Mouse (Mus musculus) layer of hippocampus, adult 2 months (tissue): Measurements from ENCODE around the gene Trim5. TPM values are rescaled to one million over a fixed set of nuclear protein-coding genes. Genes with fewer than 3 reads are reported as not detected.

Experiments used
- DNase-seq, 2 experiments: peaks; one replicate each; pipeline ENCODE4 v3.0.0; 2022; ENCODE audit warnings: low spot score in 2 of 2
- H3K27ac ChIP-seq: fragments of 200-600 bp; 2 replicates; pipeline ENCODE4 v1.8.1; 2022
- H3K4me3 ChIP-seq: fragments of 200-600 bp; 2 replicates; pipeline ENCODE4 v1.8.1; 2022; ENCODE audit warnings: mild to moderate bottlenecking
- CTCF ChIP-seq: fragments of 200-600 bp; conservative IDR thresholded peaks from 2 replicates; pipeline ENCODE4 v1.8.1; 2022; ENCODE audit warnings: antibody characterized with exemption, mild to moderate bottlenecking, moderate library complexity
- total RNA-seq, 2 experiments: library from RNA; stranded (reverse); gene quantifications; 2 replicates each; pipeline ENCODE4 v1.2.3; 2021

Gene Trim5
- total RNA-seq, 2 experiments from 2014 or later = 0.49 to 0.76 TPM

DNA sequence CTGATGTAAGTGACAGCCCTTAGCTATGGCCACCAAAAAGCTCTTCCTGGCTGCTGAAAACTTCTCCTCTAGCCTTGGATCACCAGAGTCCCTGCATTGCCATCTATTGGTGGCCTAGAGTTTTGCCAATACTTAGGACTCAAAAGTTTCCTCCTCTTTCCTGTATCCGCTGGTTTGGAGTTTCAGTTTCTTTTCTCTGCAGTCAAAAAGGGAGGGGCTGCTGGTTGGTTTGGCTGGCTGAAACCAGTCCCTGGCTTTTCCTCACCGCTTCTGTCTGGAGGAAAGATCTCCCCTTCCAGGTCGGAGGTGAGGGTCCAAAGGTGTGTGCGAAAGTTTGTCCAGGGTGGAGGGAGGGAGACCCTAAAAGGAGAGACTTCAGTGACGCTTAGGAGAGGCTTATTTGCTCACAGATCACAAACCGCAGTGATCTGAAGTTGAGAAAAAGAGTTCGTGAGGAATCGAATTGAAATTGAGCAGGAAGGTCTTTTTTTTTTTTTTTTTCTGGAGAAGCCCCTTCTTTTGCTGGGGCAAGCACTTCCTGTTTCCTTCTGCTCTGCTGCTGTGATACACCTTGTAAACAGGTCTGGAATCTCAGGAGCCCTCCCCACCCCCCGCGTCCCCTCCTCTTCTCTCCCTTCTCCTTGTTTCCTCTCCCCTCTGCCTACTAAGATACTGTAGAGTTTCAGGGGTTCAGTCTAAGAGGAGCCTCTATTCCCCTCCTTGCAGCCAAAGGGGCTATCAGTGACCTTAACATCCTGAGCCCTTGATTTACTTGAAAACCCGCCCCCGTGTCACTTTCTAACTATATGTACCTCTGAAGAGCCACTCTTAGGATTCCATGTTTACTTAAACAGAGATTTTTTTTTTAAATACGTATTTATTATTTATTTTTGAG lies 43.4 kb downstream of the Trim5 start, which contains the start of gene Trim34a:
Gene Trim34a (plus strand): TSS at position 171 of the 895 bp plus-strand sequence.
- TF ChIP-seq CTCF = peak; percentile 77

DNA sequence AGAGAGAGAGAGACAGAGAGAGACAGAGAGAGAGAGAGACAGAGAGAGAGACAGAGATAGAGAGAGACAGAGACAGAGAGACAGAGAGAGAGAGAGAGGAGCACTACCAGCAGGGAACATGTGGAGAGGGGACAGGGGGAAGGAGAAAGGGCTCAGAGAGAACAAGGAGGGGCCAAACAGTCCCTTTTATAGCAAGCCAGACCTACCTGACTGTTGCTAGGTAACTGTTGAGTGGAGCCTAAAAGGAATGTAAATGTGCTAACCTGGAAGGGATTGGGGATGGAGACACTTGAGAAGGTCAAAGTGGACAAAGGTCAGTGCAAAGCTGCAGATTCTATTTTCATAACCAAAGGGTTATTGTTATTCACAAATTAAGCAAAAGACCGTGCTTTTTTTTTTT lies 44.3 kb downstream of the Trim5 start:
- no peak for DNase-seq
- no peak overlapping the region for H3K27ac ChIP-seq
- H3K4me3 ChIP-seq = no peak overlapping the region
- TF ChIP-seq CTCF = no peak

More for the DNA sequence above, 43.4 kb downstream of the Trim5 start, which contains the start of gene Trim34a:
- H3K4me3 ChIP-seq = peak within 1 kb of the TSS; percentile 55
- DNase-seq = peak in 1 of 2 experiments; percentile 0
- peak within 1 kb of the TSS; percentile 55 for H3K27ac ChIP-seq

DNA sequence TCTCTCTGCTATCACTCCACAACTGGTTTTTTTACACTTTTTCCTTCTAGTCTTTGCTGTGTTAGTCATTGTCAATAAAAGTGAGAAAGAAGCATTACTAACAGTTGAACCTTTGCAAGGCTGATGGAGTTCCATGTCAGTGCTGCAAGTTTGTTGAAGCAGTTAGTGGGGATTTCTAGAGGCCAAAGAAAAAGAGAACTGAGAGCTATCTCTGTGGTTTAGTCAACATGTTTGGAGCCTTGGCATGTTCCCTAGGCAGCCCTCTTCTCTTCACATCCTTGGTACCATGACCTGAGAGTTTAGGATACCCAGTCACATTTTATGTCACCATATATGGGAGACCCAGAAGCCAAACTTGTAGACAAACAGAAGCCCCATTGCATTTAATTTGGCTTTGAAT lies 47.0 kb downstream of the Trim5 start:
- TF ChIP-seq CTCF = no peak

DNA sequence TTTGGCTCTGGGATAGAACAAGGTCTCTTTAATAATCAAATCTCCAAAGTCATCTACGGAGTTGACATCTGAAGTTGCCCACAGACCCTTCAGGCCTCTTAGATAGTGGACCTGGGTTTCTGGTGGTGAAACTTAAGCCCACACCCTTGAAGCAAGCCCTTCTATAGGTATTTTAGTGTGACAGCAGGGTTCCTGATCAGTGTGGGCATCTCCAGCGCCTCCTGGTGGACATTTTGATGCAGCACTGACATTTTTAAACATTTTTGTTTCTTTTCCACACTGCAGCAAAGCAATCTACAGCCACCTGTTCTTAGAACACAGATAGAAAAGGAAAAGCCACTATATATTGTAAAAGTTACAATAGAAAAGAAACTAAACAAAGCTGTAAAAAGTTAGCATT lies 56.7 kb downstream of the Trim5 start:
- DNase-seq = peak in 1 of 2 experiments; percentile 17
- peak; percentile 76 for TF ChIP-seq CTCF
- Histone ChIP-seq H3K4me3 (no peak overlapping the region), H3K27ac (no peak overlapping the region)

More for the DNA sequence above, 47.0 kb downstream of the Trim5 start:
- Histone ChIP-seq H3K4me3 (no peak overlapping the region), H3K27ac (no peak overlapping the region)
- DNase-seq = no peak

DNA sequence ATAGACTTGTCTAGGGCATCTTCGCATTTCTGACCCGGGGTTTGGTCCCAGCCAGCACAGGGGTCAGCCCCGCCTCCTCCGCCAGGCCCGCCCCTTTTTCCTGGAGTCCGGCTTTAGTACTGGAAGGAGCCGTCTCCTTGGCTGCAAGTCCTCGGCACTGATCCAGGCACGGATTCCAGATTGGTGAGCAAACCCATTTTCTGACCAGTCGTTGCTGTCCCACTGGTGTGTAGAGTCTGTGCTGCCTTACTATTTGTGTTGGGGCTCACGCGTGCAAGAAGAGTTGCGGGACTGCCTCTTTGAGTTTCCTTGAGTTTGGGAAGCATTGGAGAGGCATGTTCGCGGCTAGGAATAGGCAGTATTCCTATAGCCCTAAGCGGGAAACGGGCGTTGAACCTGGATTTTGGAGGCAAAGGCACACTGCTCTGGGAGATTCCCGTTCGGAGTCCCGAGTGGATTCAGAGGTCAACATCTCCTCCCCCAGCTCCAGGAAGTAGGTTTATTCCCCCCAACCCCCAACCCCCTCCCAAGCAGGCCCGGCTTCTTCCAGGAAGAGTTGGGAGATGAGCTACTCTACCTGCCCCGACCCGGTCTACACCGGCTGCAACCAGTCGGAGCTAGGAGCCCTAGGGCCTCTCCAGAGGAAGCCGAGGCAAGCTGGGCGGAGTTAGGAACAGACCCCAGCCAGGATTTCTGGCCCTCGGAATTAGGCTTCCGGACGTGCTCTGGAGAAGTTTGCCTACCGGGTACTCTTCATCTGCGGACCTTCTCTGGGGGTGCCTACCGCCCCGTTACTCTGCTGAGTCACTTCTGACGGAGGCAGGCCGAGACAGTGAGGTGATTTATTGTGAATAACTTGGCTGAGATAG lies 69.0 kb downstream of the Trim5 start, which contains the start of gene Trim6:
Gene Trim6 (plus strand): TSS at position 93 of the 869 bp plus-strand sequence.
- Histone ChIP-seq H3K4me3 (peak within 1 kb of the TSS; percentile 43), H3K27ac (no peak within 1 kb of the TSS)
- TF ChIP-seq CTCF = no peak
- DNase-seq = peak in 1 of 2 experiments; percentile 17

DNA sequence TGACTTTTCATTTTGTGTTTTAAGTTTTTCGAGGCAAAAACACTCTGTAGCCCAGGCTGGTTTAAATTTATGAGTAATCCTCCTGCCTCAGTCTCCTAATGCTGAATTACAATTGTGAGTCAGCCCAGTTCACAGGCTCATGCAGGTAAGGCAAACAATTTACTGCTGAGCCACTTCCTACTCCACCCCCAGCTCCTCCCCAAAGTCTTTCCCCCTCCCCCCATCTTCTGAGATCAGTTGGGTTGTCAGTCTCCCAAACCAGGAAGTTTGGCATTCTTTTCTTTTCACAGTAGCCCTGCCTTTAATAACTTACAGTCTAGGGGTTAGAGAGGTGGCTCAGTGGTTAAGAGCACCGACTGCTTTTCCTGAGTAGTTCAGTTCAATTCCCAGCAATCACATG lies 70.0 kb downstream of the Trim5 start:
- Histone ChIP-seq H3K4me3 (no peak overlapping the region), H3K27ac (no peak overlapping the region)
- no peak for TF ChIP-seq CTCF
- no peak for DNase-seq

DNA sequence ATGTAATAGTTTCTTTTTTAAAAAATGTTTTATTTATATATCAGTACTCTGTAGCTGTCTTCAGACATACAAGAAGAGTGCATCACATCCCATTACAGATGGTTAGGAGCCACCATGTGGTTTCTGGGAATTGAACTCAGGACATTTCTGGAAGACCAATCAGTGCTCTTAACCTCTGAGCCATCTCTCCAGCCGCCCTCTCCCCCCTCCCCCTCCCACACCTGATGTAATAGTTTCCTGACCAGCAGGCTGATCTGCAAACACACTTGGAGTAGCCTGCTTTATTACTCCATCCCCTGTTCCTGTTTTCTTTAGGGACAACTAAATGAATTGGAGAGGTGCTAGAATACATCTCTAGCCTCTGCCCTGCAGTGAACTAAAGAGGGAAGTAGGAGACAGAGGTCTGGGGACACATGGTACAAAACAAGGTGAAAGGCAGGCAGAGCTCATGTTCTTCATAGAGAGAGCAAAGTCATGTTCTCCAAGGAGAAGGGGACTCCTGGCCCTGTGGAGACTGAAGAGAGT lies 71.8 kb downstream of the Trim5 start:
- no peak overlapping the region for H3K27ac ChIP-seq
- H3K4me3 ChIP-seq = no peak overlapping the region
- DNase-seq = no peak
- TF ChIP-seq CTCF = no peak

Other genes with a start within 250 kb of the Trim5 start
- not detected for gene Olfr642, start 235.4 kb downstream of the Trim5 start, total RNA-seq
- gene 4930516K23Rik, start 226.6 kb downstream of the Trim5 start, total RNA-seq = not detected
- not detected for gene Olfr644, start 216.2 kb downstream of the Trim5 start, total RNA-seq
- gene Olfr645, start 202.6 kb downstream of the Trim5 start, total RNA-seq = not detected
- gene Olfr646, start 183.2 kb downstream of the Trim5 start, total RNA-seq = under 1 TPM in 1 of 2 experiments, not detected in 1; 0.18 TPM
- not detected for gene Ubqln5, start 158.3 kb downstream of the Trim5 start, total RNA-seq
- not detected for gene Olfr643, start 150.7 kb downstream of the Trim5 start, total RNA-seq
- gene Ubqln3, start 144.8 kb downstream of the Trim5 start, total RNA-seq = not detected
- gene Ubqlnl, start 137.5 kb downstream of the Trim5 start, total RNA-seq = not detected
- not detected for gene Olfm5, start 123.3 kb downstream of the Trim5 start, total RNA-seq
- under 1 TPM; 0.20 to 0.26 TPM for gene Olfr648, start 104.7 kb downstream of the Trim5 start, total RNA-seq
- gene Olfr649, start 92.1 kb downstream of the Trim5 start, total RNA-seq = not detected
- under 1 TPM; 0.25 to 0.28 TPM for gene Trim6, start 69.3 kb downstream of the Trim5 start, total RNA-seq
- gene Trim34a, start 43.6 kb downstream of the Trim5 start, total RNA-seq = 1 to 10 TPM; 1.1 to 2.0 TPM
- gene Trim12a, start 27.4 kb upstream of the Trim5 start, total RNA-seq = 1 to 10 TPM; 2.5 to 2.9 TPM
- not detected for gene Trim34b, start 41.4 kb upstream of the Trim5 start, total RNA-seq
- gene Trim12c, start 65.3 kb upstream of the Trim5 start, total RNA-seq = 1 to 10 TPM; 1.5 to 2.1 TPM
- gene Trim30b, start 81.8 kb upstream of the Trim5 start, total RNA-seq = not detected
- gene Trim30c, start 112.7 kb upstream of the Trim5 start, total RNA-seq = not detected
- 1 to 10 TPM in 1 of 2 experiments, under 1 TPM in 1; 0.64 to 1.1 TPM for gene Trim30a, start 177.1 kb upstream of the Trim5 start, total RNA-seq
- under 1 TPM; 0.33 to 0.34 TPM for gene Trim30d, start 219.8 kb upstream of the Trim5 start, total RNA-seq